Mouse (Mus musculus) B cell, adult 2 months (primary cell): ENCODE results near the gene Eif3b.
"Not testable (repeated sequence)": the region's sequence is repeated elsewhere in the genome, so short reads cannot be mapped to it uniquely, and the experiment has no call there.

Experiments
- DNase-seq, 2 experiments: peaks; one replicate each; pipeline ENCODE4 v3.0.0; 2022

The Eif3b gene

DNA sequence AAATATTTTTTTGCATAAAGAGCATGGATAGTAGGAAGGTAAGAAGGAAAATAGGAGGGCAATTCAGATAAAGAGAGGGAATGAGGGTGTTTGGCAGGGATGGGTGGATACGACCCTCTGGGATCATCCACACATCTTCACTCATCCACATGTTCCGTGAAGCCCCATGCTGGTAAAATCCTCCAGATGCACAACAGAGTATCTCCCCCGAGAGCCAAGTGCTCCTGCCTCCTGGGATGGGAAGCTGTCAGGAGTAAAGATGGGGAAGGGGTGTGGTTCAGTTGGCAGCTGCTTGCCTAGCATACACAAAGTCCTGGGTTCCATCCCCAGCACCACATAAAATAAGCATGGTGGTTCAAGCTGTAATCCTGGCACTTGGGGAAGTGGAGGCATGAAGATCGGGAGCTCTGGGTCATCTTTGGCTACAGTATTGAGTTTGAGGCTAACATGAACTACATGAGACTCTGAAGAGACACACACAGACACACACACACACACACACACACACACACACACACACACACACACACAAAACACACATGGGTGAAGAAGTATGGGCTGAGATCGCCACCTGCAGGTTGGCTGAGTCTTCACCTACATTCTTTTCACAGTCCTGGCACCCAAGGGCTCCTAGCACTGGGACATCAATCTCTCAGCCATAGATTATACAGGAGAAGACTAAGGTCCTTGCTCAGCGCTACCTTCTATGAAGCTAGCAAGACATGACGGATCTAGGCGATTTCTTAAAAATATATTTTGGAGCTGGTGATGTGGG is 22.8 kb upstream of the Eif3b start:
- DNase-seq, result peak; percentile 82

DNA sequence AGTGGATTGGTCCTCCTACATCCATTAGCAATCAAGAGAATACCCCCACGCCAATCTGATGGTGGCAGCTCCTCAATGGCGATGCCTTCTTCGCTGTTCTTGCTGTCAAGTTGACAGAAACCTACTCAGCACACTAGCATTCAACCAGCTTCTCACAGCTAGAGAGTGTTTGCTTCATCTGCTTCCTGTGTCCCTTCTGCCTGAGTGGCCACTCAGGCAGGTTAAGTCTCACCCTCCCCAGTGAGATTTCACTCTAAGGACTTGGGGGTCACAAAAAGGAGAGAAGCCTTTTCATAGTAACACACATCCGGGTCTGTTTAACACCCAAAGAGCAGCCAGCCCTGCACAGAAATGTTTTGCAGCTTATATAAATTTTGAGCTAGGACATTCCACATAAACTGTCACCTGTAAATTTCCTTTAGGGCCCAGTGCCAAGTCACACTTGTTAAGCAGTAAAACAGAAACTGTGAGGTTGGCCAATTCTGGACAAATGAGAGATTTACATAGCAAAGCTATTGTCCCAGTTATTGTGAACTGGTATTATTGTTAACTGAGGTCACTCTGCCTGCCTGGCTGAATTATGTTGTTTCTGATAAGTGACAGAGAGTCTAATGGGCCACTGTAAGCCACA is 16.4 kb upstream of the Eif3b start:
- no peak for DNase-seq

DNA sequence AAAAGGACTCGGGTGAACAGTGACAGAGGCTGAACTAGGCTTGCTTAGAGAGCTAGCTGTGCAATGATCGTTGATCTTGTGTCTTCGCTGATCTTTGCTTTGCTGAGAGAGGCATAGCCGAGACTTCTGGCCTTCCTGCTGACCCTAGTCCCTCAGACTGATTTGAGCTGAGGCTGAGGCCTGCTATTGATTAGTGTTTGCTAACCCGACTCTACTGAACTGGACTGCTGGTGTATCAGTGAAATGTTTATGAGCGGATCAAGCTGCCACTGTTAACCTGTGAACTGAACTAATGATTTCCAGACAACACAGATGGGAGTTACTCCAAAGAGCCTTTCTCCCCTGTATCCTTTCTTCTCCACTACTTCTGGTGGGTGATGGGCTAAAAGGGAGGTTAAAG is 14.0 kb upstream of the Eif3b start:
- no peak for DNase-seq

DNA sequence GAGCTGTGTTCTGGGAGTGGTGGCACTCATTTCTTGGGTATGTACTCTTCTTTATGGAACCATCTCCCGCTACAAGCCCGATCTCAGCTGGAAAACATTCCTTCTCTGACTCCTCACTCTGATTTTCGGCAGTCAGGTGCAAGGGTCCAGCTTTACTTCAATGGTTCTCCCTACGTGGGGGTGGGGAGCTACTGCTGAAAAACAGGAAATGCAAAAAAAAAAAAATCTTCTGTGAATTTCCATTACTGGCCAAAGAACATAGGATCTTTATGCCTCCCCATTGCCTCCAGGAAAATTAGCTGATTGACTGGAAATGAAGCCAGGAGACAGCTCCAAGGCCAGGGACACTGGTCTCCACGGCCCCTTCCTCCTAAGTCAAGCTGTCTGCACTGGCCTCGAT is 12.5 kb upstream of the Eif3b start:
- no peak for DNase-seq

DNA sequence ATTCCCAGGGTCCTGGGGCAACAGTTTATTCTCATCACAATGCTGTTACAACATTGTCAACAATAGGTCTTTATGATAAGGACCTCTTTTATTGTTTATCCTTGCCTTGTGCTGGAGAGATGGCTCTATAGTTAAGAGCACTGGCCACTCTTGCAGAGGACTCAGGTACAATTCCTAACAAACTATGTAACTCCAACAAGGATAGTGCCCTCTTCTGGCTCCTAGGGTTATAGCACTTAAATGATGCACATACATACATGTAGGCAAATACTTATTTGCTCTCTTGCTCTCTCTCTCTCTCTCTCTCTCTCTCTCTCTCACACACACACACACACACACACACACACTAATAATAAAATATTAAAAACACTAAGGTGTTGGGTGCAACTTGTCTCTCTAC is 10.3 kb upstream of the Eif3b start:
- no peak for DNase-seq

DNA sequence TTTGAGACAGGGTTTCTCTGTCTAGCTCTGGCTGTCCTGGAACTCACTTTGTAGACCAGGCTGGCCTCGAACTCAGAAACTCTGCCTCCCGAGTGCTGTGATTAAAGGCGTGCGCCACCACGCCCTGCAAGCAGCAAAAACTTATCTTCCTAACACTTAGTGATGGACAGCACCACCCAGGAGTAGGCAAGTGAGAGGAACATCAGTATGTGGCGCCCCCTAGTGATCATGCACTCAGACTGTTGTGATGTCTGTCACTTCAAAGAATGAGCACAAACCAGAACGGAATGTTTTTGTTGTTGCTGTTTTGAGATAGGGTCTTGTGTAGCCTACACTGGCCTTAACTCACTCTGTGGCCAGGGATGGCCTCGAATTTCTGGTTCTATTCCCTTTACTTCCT is 7.8 kb upstream of the Eif3b start:
- peak; percentile 86 for DNase-seq

DNA sequence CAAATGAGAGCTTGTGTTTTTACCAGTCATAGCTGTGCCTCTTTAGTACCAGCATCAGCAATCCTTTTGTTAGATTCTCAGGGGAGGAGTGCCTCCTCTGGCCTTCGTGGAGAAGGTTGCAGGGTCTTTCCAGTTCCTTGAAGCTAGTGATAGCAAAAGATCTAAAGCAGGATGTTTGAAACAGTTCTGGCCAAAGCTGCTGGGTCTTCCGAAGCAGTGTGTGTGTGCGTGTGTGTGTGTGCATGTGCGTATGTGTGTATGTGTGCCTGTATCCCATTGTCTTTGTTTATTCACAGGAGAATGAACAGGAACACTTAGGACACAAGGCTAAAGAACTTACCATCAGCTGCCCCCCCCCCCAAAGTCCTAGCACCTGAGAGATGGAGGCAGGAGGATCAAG is 4.5 kb upstream of the Eif3b start:
- no peak for DNase-seq

DNA sequence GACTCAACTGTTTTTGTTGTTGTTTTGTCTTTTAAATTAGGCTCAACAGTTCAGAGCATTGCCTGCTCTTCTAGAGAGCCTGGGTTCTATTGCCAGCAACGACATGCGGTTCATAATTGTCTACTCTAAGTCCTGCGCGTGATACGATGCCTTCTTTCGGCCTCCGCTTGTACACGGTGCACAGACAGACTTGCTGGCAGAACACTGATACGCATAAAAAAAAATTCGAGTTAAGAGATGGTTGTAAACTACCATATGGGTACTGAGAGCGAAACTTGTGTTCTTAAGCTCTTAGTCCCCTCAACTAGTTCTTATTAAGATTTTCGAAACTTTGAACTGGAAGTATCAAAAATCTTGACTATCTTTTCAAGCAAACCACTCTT is 1.0 kb upstream of the Eif3b start:
- DNase-seq, result no peak

DNA sequence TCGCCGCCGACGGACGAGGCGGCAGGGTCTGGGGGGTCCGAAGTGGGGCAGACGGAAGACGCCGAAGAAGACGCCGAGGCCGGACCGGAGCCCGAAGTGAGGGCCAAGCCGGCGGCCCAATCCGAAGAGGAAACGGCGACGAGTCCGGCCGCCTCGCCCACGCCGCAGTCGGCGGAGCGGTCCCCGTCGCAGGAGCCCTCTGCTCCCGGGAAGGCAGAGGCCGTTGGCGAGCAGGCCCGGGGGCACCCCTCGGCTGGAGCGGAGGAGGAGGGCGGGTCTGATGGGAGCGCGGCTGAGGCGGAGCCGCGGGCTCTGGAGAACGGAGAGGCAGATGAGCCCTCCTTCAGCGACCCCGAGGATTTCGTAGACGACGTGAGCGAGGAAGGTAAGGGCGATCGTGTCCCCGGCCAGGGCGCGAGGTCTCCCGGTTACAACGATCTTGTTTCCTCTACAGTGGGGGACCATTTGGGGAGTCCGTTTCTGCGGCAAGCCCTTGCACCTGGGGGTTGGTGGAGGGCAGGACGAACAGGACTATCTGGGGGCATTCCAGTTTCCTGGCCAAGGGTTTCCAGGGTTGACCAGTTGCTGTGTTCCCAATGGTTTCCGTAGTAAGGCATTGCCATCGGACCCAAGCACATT is 433 bp downstream of the Eif3b start:
- no peak for DNase-seq

DNA sequence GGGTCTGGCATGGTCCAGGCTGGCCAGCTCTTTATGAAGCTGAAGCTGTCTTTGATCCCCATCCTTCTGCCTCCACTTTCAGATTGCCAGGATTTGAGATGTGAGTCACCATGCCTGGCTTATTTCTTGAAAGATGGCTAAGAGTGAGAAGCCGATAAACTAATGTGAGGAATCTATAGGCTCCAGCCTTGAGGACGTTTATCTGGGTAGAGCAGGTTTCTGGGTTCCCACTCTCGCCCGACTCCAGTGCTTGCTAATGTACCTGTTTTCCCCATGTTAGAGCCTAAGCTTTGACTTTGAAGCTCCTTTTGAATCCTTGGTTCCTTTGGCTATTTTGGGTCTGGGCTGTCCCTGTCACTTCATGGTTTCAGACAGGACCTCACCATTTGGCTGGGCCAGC is 1.5 kb downstream of the Eif3b start:
- no peak for DNase-seq

DNA sequence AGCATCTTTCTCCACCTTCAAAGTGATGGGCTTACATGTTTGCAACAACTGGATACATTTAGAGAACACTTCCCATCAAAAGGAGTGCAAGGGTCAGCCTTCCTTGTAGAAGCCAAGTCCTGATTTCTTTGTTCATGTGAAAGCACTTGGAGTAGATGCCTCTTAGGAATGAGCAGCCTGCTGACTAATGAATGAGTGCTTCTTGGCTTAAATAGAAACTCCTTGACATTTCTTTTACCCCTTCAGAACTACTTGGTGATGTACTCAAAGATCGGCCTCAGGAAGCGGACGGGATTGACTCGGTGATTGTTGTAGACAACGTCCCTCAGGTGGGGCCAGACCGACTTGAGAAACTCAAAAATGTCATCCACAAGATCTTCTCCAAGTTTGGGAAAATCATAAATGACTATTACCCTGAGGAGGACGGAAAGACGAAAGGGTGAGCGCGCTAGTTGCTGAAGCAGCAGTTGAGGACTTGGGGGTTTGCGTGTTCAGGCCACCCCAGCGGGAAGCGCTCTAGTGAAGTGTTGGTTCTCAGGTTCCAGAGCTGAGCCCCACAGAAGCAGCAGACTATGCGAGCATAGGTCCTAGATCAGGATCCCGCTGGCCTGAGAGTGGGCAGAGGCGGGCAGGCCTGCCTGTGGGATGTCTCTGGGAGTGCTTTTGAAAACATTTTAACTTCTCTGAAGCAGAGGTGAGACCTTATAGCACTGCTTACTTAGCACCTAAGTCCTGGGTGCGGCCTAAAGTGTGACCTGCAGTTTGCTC is 6.1 kb downstream of the Eif3b start:
- DNase-seq, result no peak

DNA sequence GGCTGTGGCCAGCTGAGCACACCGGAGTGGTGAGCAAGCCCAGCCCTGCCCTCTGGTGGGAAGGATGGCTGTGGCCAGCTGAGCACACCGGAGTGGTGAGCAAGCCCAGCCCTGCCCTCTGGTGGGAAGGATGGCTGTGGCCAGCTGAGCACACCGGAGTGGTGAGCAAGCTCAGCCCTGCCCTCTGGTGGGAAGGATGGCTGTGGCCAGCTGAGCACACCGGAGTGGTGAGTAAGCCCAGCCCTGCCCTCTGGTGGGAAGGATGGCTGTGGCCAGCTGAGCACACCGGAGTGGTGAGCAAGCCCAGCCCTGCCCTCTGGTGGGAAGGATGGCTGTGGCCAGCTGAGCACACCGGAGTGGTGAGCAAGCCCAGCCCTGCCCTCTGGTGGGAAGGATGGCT is 20.0 kb downstream of the Eif3b start:
- not testable (repeated sequence) for DNase-seq

DNA sequence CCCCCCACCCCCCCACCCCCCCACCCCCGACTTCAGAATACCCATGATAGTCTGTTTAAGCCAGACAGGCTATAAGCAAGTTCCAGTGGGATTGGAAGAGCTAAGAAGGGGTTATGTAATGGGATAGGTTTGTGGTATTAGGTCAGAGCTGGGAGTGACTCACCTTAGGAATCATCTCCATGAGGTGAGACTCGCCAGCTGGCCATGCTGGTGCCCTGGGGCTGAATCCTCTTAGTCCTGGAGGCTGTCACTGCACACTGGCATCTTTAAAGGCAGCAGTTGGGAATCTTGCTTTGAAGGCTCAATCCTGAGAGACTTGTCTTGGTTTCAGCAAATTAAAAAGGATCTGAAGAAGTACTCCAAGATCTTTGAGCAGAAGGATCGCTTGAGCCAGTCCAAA is 22.3 kb downstream of the Eif3b start:
- no peak for DNase-seq

DNA sequence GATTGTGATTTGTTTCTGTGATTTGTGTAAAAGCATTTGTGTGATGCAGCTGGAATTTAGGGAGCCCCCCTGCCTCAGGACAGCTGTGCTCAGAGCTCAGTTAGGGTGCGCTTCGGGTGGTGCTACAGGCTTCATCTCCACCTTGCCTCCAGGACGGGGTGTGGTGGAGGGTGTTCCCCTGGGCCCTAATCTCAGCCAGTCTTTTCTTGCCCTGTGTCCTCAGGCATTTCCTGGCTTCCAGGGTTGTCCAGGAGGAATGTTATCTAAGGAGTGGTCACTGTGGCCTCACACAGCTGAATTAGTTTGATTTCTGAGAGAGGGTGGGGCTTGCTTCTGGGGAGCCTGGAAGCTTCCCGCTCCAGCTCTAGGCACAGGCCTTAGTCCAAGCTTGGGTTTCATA is 24.9 kb downstream of the Eif3b start:
- DNase-seq, result no peak

DNA sequence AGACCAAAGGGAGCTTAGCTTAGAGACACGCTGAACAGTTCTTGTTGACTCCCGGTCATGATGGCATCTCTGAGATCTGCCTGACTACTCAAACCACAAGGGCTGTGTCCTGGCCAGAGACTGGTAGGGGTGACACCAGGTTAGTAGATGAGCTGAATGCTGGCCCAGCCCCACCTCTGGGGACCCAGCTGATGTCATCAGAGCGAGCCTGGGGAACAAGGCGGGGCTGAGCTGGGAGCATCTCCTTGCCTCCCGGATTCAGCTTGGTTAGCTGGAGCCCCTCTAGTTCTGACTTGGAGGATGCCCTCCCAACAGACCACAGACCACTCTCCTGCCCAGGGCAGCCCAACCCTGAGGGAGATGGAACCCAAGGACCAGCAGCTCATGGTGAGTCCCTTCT is 26.2 kb downstream of the Eif3b start, which contains the start of gene Gm4869:
Gm4869 (plus strand) TSS at position 301 of the 400 bp plus-strand sequence.
- DNase-seq, result no peak

DNA sequence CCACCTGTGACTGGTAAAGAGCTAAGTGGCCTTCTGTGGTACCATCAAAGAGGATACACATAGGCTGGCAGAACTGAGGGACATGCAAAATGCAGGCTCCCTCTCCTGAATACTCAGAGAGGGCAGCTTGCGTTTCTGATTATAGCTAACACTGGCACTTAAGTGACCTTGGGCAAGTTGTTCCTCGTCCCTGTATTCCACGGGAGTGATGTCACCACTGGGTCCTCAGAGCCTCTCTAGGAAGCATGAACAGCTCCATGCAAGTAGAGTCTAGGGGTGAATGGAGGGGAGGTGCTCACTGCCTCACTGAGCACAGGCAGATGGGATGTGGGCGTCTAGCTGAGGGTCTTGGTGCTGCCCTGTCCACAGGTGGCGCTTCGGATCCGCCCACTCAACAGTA is 26.9 kb downstream of the Eif3b start:
- no peak for DNase-seq

DNA sequence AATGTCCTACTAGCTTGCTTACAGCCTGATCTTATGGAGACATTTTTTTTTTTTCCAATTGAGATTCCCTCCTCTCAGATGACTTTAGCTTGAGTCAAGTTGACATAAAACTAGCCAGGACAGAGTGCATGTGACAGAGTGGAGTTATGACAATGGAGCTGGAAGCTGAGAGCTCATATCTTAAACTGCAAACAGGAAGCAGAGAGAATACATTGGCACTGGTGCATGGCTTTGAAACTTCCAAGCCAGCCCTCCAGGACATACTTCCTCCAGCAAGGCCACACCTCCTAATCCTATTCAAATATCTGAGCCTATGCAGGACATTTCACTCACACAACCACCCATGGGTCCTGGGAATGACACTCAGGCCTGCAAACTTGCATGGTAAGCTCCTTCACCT is 35.4 kb downstream of the Eif3b start:
- no peak for DNase-seq

DNA sequence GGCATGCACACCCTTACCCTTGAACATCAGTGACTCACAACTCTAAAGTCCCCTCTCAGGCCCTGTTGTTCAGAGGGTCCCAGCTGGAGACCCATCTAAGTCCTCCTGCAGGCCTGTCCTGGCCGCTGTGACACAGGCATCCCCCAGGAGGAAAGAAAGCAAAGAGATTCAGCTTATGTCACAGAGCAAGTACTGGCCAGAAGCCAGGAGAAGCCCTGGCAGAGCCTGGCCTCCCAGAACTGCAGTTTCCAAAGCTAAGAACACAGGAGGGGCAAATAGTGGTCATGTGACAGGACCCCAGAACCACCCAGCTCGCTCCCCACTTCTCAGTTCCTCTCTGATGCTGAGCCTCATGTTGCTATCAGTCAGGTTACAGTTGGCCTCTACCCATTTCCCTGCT is 36.3 kb downstream of the Eif3b start:
- no peak for DNase-seq

DNA sequence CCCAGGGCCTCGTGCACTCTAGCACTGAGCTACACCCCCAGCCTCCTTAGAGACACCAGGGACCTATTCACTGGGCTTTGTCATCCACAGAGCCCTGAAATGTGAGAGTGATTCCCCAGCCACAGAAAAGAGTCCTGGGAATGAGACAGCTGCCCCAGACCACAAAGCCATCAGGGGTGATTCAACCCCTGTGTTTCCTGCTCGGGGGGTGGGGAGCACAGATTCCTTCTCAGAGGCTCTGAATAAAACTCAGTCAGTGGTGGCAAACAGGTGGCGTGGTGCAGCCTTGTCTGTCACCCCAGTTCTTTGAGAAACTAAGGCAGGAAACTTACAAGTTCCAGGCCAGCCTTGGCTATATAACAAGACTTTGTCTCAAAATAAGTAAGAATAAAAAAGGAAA is 42.3 kb downstream of the Eif3b start:
- no peak for DNase-seq

DNA sequence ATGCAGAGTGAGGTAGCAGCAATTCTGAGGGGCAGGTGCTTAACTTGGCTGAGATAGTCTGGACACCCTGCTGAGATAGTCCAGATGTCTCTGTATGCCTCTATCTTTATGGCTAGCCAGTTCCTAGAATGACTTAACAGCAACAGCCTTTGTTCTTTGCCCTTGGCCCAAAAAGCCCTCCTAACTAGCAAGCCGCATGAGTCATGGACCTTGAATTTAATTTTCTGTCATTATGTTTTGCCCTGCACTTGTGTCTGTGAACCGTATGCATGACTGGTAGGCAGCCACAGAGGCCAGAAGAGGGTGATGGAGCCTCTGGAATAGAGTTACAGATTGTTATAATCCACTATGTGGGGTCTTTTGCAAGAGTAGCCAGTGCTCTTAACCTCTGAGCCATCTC is 44.0 kb downstream of the Eif3b start:
- DNase-seq, result not testable (repeated sequence)

DNA sequence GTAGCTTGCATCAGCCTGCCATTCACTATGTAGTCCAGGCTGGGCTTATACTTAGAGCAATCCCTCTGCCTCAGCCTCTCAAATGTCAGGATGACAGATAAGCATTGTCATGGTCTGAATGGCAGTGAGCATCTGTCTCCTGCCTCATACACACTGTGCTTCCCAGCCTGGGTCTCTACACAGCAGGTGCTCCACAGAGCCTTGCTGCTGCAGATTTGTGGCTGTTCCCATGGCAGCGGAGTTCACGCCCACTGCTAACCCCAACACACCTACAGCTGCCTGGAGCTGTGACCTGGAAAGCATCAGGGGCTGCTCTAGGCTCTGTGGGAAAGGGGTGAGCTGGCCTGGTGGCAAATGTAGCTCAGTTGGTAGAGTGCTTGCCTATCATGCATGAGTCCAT is 45.8 kb downstream of the Eif3b start:
- DNase-seq, result no peak

DNA sequence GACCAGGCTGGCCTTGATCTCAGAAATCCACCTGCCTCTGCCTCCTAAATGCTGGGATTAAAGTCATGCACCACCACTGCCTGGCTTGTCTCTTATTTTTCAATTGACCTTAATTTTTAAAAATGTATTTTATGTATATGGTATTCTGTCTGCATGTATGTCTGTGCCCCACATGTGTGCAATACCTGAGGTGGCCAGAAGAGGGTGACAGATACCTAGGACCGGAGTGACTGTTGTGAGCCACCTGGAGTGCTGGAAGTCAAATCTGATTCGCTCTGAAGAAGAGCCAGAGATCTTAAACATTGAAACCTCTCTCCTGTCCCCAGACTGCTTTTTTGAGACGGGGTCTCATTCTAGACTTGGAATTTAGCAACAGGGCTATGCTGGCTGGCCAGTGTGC is 53.2 kb downstream of the Eif3b start:
- peak; percentile 53 to 55 for DNase-seq

DNA sequence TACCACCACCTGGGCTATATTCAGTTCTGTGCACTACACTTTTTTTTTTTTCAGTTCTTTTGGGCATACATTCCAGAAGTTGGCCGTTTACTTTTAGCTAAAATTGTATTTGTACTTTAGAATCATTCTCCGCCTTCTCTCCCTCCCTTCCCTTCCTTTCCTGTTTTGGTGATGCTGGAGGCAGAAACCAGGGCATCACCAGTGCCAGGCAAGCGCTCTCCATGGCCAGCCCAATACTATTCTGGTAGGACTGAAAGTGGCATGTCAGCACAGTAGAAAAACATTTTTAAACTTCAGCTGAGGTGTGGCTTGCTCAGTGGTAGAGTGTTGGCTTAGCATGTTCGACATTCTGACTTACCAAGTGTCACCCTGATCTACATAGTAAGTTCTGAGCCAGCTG is 62.3 kb downstream of the Eif3b start:
- DNase-seq, result no peak

DNA sequence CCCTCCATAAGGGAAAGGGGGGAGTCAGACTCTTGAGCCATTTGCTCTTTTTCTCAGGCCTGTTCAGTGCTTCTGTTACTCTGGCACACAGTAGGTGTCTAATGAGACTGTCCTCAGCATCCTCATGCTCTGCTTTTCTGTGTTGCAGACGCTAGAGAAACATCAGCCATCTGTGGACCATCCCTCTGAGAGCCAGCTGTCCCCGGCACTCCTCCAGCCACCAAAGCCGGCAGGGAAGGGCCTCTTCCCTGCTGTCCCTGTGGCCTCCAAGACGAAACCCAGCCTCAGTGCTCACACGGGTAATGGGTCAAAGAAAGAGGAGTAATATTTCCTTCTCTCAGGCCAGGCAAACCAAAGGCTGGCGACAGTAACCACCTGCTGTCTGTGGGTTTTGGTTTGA is 72.0 kb downstream of the Eif3b start:
- DNase-seq, result no peak
